Mouse (Mus musculus) neural tube, embryonic 13.5 days (tissue): ENCODE measurements around the gene Lnx2. TPM values are rescaled to one million over a fixed set of nuclear protein-coding genes. Genes with fewer than 3 reads are reported as not detected.

ENCODE experiments used
- ATAC-seq: fragments of 200-750 bp; cut with Nextera tagmentation; 2 replicates; pipeline ENCODE4 v1.8.0; 2017; ENCODE audit warnings: low read depth, mild to moderate bottlenecking, moderate TSS enrichment, moderate library complexity
- H3K27ac ChIP-seq: fragments of 300-500 bp; sonication (generic); replicated peaks from 2 replicates; pipeline ENCODE4 v1.5.1; 2015; ENCODE audit warnings: moderate library complexity, mild to moderate bottlenecking, inconsistent platforms
- H3K27me3 ChIP-seq: fragments of 300-500 bp; sonication (generic); 2 replicates; pipeline ENCODE4 v1.6.1; 2015; ENCODE audit warnings: mild to moderate bottlenecking, inconsistent platforms
- H3K36me3 ChIP-seq: fragments of 300-500 bp; sonication (generic); 2 replicates; pipeline ENCODE4 v1.6.1; 2015; ENCODE audit warnings: mild to moderate bottlenecking, inconsistent platforms
- H3K4me1 ChIP-seq: fragments of 300-500 bp; sonication (generic); replicated peaks from 2 replicates; pipeline ENCODE4 v1.6.1; 2015; ENCODE audit warnings: inconsistent platforms
- H3K4me2 ChIP-seq: fragments of 300-500 bp; sonication (generic); 2 replicates; pipeline ENCODE4 v1.6.1; 2015; ENCODE audit warnings: inconsistent platforms, mild to moderate bottlenecking, moderate library complexity
- H3K4me3 ChIP-seq: fragments of 300-500 bp; sonication (generic); 2 replicates; pipeline ENCODE4 v1.5.1; 2015; ENCODE audit warnings: mild to moderate bottlenecking, inconsistent platforms
- H3K9ac ChIP-seq: fragments of 300-500 bp; sonication (generic); 2 replicates; pipeline ENCODE4 v1.6.1; 2015; ENCODE audit warnings: moderate library complexity, mild to moderate bottlenecking, inconsistent platforms
- H3K9me3 ChIP-seq: fragments of 300-500 bp; sonication (generic); 2 replicates; pipeline ENCODE4 v1.6.1; 2016; ENCODE audit warnings: inconsistent platforms
- WGBS: fragments of 180-500 bp; shearing (Covaris S2); methylation state at CpG from one replicate; pipeline ENCODE4 v1.1.7; 2015; 5-methylcytosine and 5-hydroxymethylcytosine counted together
- polyA plus RNA-seq: library from polyadenylated mRNA; unstranded; fragments of >200 nt; fragmentation: Nextera tagmentation; extraction: Ambion mirVana; gene quantifications from 2 replicates; pipeline ENCODE4 v1.2.1, GENCODE M21; 2015

Lnx2 gene
- 6.9 and 7.4 TPM in 2 replicates for polyA plus RNA-seq

DNA sequence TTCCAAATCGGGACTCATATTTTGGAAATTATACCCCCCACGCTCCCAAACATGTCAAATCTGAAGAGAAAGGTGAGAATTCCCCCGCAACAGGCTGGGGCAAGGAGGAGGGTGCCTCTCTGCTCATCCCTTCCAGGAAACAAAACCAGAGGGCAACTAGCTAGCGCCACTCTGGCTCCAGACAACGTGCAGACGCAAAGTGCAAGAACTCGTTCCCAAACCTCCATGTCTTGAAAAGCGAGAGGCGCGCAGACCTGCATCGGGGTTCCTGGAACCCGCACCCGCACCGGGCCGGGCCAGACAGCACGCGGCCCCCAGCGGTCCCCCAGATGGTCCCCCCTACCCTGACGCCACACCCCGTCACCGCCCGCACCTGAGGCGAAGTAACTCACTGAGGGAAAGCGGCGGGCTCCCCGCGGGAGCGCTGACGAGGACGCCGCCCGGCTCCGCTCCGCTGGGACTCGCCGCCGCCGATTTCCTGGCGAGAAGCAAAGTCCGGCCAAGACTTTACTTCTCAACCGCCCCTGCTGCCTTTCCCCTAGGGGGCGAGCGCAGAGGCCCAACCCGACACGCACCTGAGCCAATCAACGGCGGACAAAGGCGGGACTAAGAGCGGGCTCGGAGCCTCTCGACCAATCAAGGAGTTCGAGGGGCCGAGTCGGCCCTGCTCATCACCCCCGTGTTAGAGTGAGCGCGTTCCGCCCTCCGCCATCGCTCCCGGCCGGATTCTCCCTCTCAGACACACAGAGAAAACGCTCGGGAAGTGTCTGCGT, at the start of gene Lnx2:
TSS of gene Lnx2 (minus strand) at position 561 of the 773 bp plus-strand sequence.
- peak within 1 kb of the TSS; percentile 89 for H3K4me3 ChIP-seq
- H3K27ac ChIP-seq: peak within 1 kb of the TSS; percentile 90
- peaks cover 3% of the 10 kb centered on the region; the same call in 1 of the 2 replicates for H3K27me3 ChIP-seq
- H3K4me1 ChIP-seq: peaks cover 32% of the 10 kb centered on the region
- peak within 1 kb of the TSS; percentile 78 for H3K4me2 ChIP-seq
- under 1% methylated on average over 58 of the region's 65 CpGs for WGBS
- peaks cover 3% of the 10 kb centered on the region; the same call in 1 of the 2 replicates for H3K36me3 ChIP-seq
- peak within 1 kb of the TSS; percentile 79 for H3K9ac ChIP-seq
- H3K9me3 ChIP-seq: no peaks in the 10 kb centered on the region
- peak; percentile 99 for ATAC-seq

GRCm38 (mm10) chr5:147125542-147126185, 49.3 kb upstream of the Lnx2 start:
- Histone ChIP-seq H3K4me1 (peaks cover 12% of the 10 kb centered on the region), H3K4me3 (no peak overlapping the region), H3K27ac (no peak overlapping the region), H3K27me3 (no peaks in the 10 kb centered on the region), H3K9me3 (peaks cover 5% of the 10 kb centered on the region; the same call in 1 of the 2 replicates), H3K9ac (no peak overlapping the region), H3K36me3 (no peaks in the 10 kb centered on the region), H3K4me2 (no peak overlapping the region)
- WGBS: 84% methylated on average over 13 of the region's 13 CpGs
- no peak for ATAC-seq

DNA sequence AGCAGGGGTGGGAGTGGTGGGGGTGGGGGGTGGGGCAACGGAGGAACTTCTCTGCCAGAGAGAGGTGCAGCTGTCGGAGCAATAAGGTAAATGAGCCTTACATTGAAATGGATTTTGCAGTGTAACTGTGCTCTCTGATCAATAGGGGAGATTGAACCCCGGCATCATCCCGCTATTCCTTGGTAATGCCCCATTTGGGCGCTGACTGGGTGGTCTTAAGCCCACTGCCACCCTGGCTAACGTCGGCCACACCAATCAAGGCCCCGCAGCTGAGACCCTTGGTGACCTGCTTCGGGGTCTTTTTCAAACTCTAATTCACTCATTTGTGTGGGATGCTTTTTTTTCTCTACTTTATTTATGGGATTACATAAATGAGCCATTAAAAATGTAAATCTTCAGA, 48.4 kb upstream of the Lnx2 start:
- WGBS: 28% methylated on average over 9 of the region's 9 CpGs
- ATAC-seq: 0 out of 2 replicates have a peak, but pooled peaks have one; percentile 32
- no peak overlapping the region for H3K9ac ChIP-seq
- no peak overlapping the region for H3K27ac ChIP-seq
- no peak overlapping the region for H3K4me3 ChIP-seq
- H3K4me1 ChIP-seq: peaks cover 12% of the 10 kb centered on the region
- no peaks in the 10 kb centered on the region for H3K36me3 ChIP-seq
- H3K27me3 ChIP-seq: no peaks in the 10 kb centered on the region
- H3K4me2 ChIP-seq: peak overlapping the region; percentile 29; the same call in 1 of the 2 replicates
- H3K9me3 ChIP-seq: peaks cover 5% of the 10 kb centered on the region; the same call in 1 of the 2 replicates

DNA sequence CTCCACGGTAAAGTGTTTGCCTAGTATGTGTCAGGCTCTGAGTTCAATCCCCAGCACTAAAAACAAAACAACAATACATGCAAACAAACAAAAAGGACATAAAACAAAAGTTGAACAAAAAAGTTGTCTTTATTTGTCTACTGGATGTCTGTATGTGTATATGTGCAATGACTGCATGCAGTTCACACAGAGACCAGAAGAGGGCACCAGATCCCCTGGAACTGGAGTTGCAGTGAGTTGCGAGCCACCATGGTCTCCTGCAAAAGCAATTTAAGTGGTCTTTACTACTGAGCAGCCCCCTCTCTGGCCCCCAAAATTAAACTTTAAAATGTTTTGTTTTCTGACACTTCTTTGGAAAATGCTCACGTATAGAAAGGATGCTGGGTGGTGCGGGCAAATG, 44.8 kb upstream of the Lnx2 start:
- no peak overlapping the region for H3K9ac ChIP-seq
- no peaks in the 10 kb centered on the region for H3K27me3 ChIP-seq
- WGBS: 96% methylated on average over 4 of the region's 4 CpGs
- H3K4me1 ChIP-seq: peaks cover 12% of the 10 kb centered on the region
- peaks cover 5% of the 10 kb centered on the region; the same call in 1 of the 2 replicates for H3K9me3 ChIP-seq
- no peak overlapping the region for H3K27ac ChIP-seq
- H3K4me3 ChIP-seq: no peak overlapping the region
- H3K36me3 ChIP-seq: no peaks in the 10 kb centered on the region
- no peak overlapping the region for H3K4me2 ChIP-seq
- ATAC-seq: no peak

- H3K27me3 ChIP-seq: no peaks in the 10 kb centered on the region
- H3K9ac ChIP-seq: no peak overlapping the region
- no peak overlapping the region for H3K27ac ChIP-seq
- H3K36me3 ChIP-seq: peaks cover 13% of the 10 kb centered on the region
- 19% methylated on average over 6 of the region's 6 CpGs for WGBS
- H3K4me1 ChIP-seq: no peaks in the 10 kb centered on the region
- H3K4me3 ChIP-seq: no peak overlapping the region
- ATAC-seq: no peak
- H3K9me3 ChIP-seq: peaks cover 5% of the 10 kb centered on the region; the same call in 1 of the 2 replicates
- H3K4me2 ChIP-seq: no peak overlapping the region
Measured at GRCm38 (mm10) chr5:147117027-147117426, 40.6 kb upstream of the Lnx2 start.

- Histone ChIP-seq H3K9ac (no peak overlapping the region), H3K9me3 (no peaks in the 10 kb centered on the region), H3K27me3 (no peaks in the 10 kb centered on the region), H3K36me3 (peaks cover 22% of the 10 kb centered on the region), H3K27ac (no peak overlapping the region), H3K4me3 (no peak overlapping the region), H3K4me1 (no peaks in the 10 kb centered on the region), H3K4me2 (no peak overlapping the region)
- no peak for ATAC-seq
- WGBS: 93% methylated on average over 4 of the region's 4 CpGs
Measured at GRCm38 (mm10) chr5:147115631-147116030, 39.2 kb upstream of the Lnx2 start.

DNA sequence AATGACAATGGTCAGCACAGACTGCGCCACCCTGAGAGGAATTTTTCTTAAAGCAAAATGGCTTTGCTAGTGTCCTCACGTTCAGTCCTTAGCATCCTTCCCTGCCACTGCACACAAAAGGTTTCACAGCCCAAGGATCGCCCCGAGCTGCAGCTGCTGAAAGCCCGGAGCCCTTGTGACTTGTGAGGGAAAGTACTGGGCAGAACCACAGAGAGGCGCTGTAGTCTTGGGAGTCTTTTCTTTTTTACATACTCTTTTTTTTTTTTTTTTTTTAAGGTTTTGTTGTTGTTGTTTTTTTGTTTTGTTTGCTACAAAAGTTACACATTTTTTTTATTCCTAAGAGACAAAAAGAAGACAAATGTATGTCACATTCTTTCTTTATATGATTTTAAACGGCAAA, 38.4 kb upstream of the Lnx2 start:
- H3K36me3 ChIP-seq: peaks cover 25% of the 10 kb centered on the region
- no peaks in the 10 kb centered on the region for H3K9me3 ChIP-seq
- no peaks in the 10 kb centered on the region for H3K4me1 ChIP-seq
- no peak overlapping the region for H3K9ac ChIP-seq
- no peak for ATAC-seq
- H3K27ac ChIP-seq: no peak overlapping the region
- WGBS: 70% methylated on average over 7 of the region's 7 CpGs
- H3K4me2 ChIP-seq: no peak overlapping the region
- no peaks in the 10 kb centered on the region for H3K27me3 ChIP-seq
- no peak overlapping the region for H3K4me3 ChIP-seq

- H3K9ac ChIP-seq: no peak overlapping the region
- 89% methylated on average over 13 of the region's 13 CpGs for WGBS
- H3K4me1 ChIP-seq: no peaks in the 10 kb centered on the region
- H3K27ac ChIP-seq: no peak overlapping the region
- H3K27me3 ChIP-seq: no peaks in the 10 kb centered on the region
- peaks cover 65% of the 10 kb centered on the region for H3K36me3 ChIP-seq
- H3K4me2 ChIP-seq: no peak overlapping the region
- no peak for ATAC-seq
- H3K4me3 ChIP-seq: no peak overlapping the region
- no peaks in the 10 kb centered on the region for H3K9me3 ChIP-seq
Measured at GRCm38 (mm10) chr5:147108861-147109591, 32.6 kb upstream of the Lnx2 start.

GRCm38 (mm10) chr5:147107276-147107675, 30.9 kb upstream of the Lnx2 start:
- H3K27ac ChIP-seq: no peak overlapping the region
- no peaks in the 10 kb centered on the region for H3K27me3 ChIP-seq
- H3K36me3 ChIP-seq: peaks cover 60% of the 10 kb centered on the region
- no peak overlapping the region for H3K4me2 ChIP-seq
- ATAC-seq: no peak
- no peak overlapping the region for H3K9ac ChIP-seq
- WGBS: 94% methylated on average over 3 of the region's 3 CpGs
- H3K9me3 ChIP-seq: no peaks in the 10 kb centered on the region
- no peak overlapping the region for H3K4me3 ChIP-seq
- no peaks in the 10 kb centered on the region for H3K4me1 ChIP-seq

- no peaks in the 10 kb centered on the region for H3K9me3 ChIP-seq
- ATAC-seq: no peak
Measured at GRCm38 (mm10) chr5:147102295-147102694, 25.9 kb upstream of the Lnx2 start.

GRCm38 (mm10) chr5:147100180-147100579, 23.8 kb upstream of the Lnx2 start:
- H3K9ac ChIP-seq: no peak overlapping the region
- peaks cover 30% of the 10 kb centered on the region for H3K36me3 ChIP-seq
- no peak for ATAC-seq
- WGBS: 85% methylated on average over 2 of the region's 2 CpGs
- no peak overlapping the region for H3K4me3 ChIP-seq
- no peaks in the 10 kb centered on the region for H3K27me3 ChIP-seq
- no peaks in the 10 kb centered on the region for H3K9me3 ChIP-seq
- no peaks in the 10 kb centered on the region for H3K4me1 ChIP-seq
- no peak overlapping the region for H3K27ac ChIP-seq
- no peak overlapping the region for H3K4me2 ChIP-seq

More at GRCm38 (mm10) chr5:147102295-147102694, 25.9 kb upstream of the Lnx2 start:
- no peak overlapping the region for H3K4me2 ChIP-seq
- 79% methylated on average over 6 of the region's 6 CpGs for WGBS
- no peaks in the 10 kb centered on the region for H3K4me1 ChIP-seq
- H3K36me3 ChIP-seq: peaks cover 44% of the 10 kb centered on the region
- no peak overlapping the region for H3K27ac ChIP-seq
- no peak overlapping the region for H3K4me3 ChIP-seq
- no peaks in the 10 kb centered on the region for H3K27me3 ChIP-seq
- H3K9ac ChIP-seq: no peak overlapping the region

GRCm38 (mm10) chr5:147098667-147099066, 22.3 kb upstream of the Lnx2 start:
- peaks cover 18% of the 10 kb centered on the region; the same call in 1 of the 2 replicates for H3K36me3 ChIP-seq
- WGBS: 90% methylated on average over 7 of the region's 7 CpGs
- no peak overlapping the region for H3K4me2 ChIP-seq
- H3K9me3 ChIP-seq: no peaks in the 10 kb centered on the region
- H3K4me3 ChIP-seq: no peak overlapping the region
- no peak for ATAC-seq
- no peak overlapping the region for H3K27ac ChIP-seq
- H3K4me1 ChIP-seq: no peaks in the 10 kb centered on the region
- H3K27me3 ChIP-seq: no peaks in the 10 kb centered on the region
- no peak overlapping the region for H3K9ac ChIP-seq
